Mouse (Mus musculus): ENCODE results near the gene Dnaic2.

Dnaic2 gene

DNA sequence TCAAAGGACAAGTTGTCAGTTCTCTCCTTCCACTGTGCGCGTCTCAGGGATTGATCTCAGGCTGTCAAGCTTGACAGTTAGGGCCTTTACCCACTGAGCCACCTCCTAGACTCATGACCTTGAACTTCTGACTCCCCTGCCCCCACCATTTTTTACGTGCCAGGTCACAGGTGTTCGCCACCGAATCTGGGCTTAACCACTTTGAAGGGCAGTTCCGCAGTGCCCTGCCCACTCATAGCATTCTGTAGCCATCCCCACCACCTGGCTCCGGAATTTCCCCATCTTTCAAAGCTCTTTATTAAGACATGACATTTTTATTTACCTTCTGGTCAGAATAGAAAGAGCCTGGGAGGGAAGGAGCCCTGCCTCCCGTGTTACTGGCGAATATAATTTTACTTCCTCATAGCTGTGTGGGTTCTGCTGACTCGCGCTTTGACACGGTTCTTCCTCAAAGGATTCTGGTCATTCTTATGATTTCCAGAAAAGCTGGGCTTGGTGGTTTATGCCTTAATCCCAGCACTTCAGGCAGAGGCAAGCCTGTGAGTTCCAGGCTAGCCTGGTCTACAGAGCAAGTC lies 20.4 kb downstream of the Dnaic2 start:
- no peak for DNase-seq (ENCODE audit: low spot score in 2 of 2)

DNA sequence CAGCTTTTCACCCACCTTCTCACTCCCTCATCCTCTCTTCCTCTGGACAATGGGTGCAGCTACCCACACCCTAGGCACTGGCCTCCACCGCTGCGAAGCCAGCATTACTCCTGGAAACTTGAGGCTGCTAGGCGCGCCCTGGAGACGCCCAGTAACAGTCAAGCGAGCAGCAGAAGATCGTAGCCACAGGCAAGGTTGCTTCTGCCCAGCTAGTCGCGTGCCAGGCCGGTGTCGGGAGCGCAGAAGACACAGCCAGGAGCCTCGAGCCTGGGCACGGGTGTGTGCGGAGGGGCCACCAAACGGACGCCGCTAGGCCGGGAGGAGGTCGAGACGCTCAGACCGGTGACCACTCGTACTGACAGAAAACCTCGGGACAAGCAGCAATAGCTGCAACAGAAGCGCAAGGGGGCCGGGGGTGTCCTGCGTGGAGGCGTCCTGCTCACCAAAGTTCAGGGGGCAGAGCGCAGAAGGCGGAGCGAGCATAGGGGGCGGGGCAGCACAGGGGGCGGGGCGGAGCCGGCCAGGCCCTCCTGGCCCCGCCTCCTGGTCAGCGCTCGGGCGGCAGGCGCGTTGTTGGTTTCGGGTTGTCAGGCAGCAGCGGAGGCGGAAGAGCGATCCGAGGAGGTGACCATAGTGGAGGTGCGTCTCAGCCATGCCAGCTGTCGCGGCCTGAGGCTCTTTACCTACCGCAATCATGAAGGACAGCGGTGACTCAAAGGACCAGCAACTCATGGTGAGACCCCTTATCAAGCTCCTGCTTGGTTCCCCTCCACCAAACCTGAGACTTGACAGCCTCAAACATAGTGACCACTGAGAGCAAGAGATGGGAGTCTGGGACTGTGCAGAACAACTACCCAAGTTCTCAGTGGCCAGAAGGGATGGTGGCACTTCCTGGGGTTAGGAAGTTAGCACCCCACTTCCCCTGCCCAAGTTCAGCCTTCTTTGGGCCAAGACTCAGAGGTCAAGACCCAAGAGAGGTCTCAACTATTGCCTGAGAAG lies 37.9 kb downstream of the Dnaic2 start, which contains the start of gene Kif19a:
Kif19a (plus strand) TSS at position 569 of the 999 bp plus-strand sequence.
- DNase-seq (ENCODE audit: low spot score in 2 of 2) = peak; percentile 52 to 53

DNA sequence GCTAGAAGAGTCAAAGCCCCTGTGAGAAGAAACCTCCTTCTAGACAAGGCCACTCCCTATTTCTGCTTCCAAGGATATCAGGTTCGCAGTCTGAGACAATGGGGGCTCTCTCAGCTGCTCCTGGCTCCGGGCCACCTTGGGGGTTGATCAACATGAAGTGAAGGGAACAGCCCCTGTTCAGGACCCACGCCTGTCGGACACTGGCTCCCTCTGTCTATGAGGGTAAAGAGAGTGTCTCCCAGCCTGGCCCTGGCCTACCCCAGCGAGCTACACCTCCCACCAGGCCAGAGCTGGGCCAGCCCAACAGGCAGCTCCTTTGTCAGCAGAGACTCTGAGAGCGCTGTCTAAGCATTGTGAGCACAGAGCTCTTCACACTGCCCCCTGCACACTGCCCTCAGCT lies 42.7 kb downstream of the Dnaic2 start:
- no peak for DNase-seq (ENCODE audit: low spot score in 2 of 2)

DNA sequence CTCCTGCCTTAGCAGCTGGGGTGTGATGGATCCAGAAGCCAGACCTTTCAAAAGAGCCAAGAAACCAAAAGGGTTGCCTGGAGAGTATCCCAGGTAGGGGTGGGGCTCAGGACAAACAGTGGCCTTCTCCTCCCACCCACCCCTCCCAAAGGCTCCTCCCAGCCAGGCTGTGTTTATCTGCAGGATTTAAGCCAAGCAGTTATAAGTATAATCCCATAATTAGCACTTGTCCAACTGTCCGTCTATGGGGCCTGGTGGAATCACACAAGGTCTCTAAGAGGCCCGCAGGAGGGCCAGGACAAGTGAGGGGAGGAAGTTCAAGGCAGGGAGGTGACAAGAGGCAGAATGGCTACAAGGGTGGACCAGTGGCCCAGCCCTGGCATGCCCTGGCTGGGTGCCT lies 44.7 kb downstream of the Dnaic2 start:
- DNase-seq (ENCODE audit: low spot score in 2 of 2) = no peak

DNA sequence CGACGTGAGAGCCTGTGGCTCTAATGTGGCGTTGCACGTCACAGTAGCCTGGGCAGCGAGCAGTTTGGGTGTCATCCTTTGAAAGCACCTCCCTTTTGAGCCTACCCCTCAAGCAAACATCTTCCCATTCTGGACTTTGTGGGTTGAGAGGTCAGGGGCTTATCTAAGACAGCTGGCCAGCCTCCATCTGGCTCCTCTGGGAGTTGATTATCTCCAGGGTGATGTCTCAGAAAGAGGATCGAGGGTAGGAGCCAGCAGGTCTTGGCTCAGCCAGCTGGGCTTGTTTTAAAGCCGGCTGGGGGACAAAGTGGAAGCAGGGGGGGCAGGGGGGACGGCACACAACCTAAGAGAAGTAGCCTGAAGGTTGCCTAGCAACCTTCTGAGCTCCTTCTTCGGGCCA lies 52.9 kb downstream of the Dnaic2 start:
- DNase-seq (ENCODE audit: low spot score in 2 of 2) = no peak

DNA sequence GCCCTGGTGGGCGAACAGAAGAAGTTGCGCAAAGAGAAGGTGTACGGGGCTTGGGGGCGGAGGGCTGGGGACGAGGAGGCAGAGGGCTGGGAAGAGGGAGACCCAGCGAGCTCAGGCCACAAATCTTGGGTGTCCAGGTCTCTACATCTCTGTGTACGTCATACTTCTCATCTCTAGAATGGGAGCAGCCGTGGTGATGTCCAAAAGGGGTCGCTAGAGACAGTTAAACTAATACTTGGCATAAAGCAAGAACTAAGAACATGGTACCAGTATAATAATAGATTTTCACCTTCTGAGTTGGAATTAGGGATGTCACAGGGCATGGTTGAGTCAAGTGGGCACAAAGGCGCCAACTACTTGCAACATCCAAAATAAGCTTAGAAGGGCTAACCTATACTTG lies 58.7 kb downstream of the Dnaic2 start:
- no peak for DNase-seq (ENCODE audit: low spot score in 2 of 2)

DNA sequence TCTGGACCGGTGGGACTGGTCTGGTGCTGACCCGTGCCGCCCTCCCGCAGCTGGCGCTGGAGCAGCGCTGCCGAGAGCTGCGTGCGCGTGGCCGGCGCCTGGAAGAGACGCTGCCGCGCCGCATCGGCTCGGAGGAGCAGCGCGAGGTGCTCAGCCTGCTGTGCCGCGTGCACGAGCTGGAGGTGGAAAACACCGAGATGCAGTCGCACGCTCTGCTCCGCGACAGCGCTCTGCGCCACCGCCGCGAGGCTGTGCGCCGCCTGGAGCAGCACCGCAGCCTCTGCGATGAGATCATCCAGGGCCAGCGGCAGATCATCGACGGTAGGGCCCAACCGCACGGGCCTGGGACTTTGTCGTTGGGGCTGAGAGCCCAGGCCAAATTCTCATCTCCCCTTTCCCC lies 59.1 kb downstream of the Dnaic2 start:
- no peak for DNase-seq (ENCODE audit: low spot score in 2 of 2)

DNA sequence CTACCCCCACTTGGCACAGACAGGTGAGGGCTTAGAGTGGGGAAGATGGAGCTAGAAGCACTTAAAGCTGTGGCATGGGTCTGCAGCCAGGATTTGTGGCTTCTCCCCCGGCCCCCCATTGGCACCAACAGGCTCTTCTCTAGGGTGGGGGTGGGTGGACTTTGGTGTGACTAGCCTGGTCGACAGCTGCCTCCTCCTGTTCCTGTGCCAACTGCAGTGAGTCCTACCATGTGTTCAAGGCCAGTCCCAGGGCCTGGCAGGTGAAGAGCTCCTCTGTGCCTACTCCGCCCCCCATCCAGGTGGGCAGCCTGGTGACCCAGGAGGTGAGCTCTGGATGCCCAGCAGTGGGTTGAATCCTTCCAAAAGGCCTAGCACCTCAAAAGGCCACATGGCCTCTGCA lies 60.4 kb downstream of the Dnaic2 start:
- DNase-seq (ENCODE audit: low spot score in 2 of 2) = no peak

DNA sequence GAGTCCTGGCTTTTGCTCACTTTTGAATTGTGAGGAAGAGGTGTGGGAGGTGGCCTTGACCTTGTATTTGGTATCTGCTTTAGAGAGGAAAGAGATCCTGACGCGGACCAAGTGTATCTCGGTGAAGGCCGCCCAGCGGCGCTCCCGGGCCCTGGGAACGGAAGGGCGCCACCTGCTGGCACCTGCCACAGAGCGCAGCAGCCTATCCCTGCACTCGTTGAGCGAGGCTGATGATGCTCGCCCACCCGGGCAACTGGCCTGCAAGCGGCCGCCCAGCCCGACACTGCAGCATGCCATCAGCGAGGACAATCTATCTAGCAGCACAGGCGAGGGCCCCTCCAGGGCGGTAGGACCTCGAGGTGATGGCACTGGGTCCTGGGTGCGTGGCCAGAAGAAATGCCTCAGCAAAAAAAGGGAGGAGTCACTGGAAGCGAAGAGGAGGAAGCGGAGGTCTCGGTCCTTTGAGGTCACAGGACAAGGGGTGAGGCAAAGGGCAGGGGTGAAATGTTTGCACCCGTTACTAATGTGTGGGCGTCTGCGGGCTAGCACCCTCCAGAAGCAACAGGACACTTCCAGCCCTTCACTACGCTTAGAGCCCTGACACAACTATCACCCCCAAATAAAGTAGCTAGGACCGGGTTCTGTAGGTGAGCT lies 62.0 kb downstream of the Dnaic2 start:
- peak; percentile 62 to 66 for DNase-seq (ENCODE audit: low spot score in 2 of 2)

DNA sequence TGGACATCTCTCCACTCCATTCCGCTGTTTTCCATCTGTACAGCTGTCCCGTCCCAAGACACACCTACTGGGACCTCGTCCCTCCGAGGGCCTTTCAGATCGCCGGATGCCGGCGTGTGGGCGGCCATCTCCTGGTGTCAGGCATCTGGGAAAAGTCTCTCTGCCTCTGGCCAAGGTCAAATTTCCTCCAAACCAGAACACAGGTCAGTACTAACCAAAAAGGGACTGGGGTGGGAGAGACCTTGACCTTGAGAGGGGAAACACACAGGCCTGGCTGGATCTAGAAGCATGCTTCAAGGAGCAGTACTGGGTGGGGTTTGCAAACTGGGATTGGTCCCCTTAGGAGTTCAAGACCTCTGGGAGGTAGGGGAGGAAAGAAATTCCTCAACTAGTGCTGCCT lies 62.5 kb downstream of the Dnaic2 start:
- no peak for DNase-seq (ENCODE audit: low spot score in 2 of 2)

DNA sequence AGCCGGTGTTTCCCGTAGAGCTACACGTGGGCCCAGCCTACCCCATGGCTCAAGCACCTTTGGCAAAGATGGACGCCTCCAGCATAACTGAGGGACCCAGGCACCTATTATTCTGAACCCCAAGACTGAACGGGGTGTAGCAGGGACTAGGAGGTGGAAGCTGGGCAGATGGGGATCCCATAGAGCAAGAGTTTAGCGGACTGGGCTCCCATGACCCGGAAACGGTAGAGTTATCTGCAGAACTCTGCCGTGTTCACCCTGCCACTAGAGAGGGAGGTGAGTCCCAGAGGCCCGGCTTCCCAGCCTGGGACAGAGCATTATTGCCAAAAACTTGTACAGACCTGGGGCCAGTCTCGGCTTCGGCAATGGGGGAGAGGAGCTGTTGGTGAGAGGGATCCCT lies 63.0 kb downstream of the Dnaic2 start:
- DNase-seq (ENCODE audit: low spot score in 2 of 2) = no peak

DNA sequence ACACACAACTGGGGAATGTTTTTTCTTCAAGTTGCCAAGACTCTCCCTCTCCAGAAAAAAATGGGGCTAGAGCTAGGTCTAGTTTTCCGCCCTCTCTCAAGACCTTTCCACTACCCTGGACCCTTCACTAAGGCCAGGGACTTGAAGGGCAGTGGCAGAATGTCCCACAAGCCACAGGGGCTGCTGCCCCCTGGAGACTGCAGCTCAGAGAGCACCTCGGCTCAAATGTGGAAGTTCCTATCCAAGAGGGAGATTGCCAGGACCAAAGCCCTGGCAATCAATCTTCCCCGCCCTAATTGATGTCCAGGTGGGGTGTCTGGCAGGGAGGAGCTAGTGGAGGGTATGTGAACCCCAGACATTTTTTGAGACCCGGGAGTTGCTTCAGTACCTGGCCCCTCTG lies 63.6 kb downstream of the Dnaic2 start:
- no peak for DNase-seq (ENCODE audit: low spot score in 2 of 2)

DNA sequence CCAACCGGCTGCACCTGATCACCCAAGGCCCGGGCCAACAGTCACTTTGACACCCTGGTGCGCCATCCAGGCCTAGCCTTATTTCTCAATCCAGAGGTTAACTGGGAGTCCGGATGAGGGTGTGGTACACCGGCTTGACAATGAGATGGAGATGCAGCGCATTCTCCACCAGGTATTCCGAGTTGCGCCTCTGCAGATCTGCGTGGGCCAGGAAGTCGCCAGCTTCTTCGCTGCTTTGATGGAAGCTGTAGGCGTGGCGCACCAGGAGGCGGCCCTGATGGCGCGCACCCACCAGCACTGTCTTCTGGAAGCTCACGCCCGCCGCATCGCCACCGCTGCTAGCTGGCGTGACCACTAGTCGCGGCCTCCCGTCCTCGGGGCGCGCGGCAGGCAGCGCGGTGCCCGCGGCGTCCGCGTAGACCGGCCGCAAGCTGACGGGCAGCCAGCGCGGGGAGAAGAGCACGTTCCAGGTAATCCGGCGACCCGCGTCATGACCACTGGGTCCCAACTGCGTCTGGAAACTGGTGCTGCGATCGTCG lies 64.2 kb downstream of the Dnaic2 start:
- no peak for DNase-seq (ENCODE audit: low spot score in 2 of 2)

DNA sequence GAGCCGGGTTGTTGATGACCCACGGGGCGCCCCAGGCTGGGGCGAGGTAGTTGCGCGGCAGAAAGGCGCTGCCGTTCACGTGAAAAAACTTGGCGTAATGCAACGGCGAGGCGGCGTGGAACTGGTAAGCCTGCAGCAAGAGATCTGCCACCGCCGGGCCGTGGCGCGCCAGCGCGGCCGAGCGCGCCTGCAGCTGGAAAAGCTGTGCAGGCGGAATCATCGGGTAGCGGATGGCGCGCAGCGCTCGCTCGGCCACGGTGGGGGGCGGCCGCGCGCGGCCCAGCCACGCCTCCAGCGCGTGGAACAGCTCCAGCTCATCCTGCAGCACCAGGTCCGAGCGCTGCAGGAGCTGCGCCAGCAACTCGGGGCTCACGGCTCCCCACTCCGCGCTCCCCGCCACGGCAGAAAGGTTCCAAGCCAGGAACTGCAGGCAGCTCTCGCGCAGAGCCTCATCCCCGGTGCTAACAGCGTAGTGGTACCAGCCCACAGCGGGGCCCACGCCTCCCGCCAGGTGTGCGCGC lies 64.7 kb downstream of the Dnaic2 start:
- no peak for DNase-seq (ENCODE audit: low spot score in 2 of 2)

DNA sequence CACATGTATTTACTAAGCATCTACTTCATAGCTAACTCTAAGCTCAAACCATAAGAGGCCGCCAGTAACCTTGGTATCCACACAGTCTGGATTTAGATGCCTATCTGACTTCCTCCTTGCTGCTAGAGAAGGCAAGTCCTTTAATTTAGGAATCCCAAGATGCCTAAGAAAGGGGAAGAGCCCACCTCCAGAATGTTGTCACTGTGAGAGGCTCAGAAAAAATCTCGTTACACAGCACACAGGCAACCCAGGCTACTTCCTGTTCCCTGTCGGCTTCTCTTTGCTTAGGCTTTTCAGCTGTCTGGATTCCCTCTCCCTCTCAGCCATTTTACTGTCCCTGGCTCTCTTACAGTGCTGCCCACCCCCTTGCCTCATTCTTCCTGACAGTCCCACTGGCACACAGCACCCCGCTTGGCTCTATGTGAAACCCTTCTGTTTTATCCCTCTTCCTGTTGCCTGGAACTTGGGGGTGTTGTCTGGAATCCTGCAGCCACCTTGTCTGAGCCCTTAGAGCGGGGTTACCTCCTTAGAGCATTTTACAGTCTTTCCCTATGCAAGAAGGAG lies 65.8 kb downstream of the Dnaic2 start:
- DNase-seq (ENCODE audit: low spot score in 2 of 2) = no peak

DNA sequence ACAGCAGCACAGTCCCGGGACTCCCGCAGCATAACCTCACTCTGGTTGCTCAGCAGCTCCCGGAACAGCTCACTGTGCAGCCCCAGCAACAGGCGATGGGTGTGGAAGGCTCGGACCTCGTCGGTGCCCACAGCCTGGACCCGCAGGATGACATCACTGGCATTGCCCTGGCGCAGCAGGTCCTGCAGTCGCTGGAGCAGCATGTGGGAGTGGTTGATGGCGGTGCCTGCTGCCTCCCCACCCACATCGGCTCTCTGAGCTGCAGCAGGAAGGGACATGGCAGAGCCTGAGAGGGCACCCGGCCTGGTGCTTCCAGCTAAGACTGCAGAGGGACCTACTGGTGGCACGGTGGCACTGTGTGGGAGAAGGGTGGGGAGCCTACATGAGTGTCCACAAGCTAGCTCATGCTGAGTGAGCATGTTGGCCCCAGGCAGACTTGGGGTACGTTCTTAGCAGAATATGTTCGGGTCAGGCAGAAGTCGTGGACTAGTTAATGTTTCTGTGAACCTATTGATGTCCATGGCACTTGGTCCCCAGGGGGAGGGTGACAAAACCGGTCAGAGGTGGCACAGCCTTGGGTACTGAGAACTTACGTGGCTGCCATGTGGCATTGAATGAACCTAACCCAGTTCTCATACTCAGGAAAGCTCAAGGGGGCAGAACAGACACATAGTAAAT lies 66.8 kb downstream of the Dnaic2 start:
- no peak for DNase-seq (ENCODE audit: low spot score in 2 of 2)

DNA sequence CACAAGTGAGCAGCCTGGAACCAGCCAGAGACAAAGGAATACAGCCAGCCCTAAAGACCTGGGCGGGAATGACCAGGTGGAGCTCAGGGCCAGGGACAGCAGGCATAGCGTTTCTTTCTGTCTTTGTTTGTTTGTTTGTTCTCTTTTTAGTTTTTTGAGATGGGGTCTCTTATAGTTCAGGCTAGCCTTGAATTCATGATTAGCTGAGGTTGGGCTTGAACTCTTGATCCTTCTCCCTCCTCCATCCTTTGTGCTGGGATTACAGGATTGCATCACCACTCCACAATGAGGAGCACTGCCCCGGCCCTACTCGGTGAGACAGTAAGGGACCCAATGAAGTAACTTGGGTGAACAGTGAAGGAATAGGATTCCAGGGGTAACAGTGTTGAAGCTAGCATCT lies 67.5 kb downstream of the Dnaic2 start:
- DNase-seq (ENCODE audit: low spot score in 2 of 2) = no peak

DNA sequence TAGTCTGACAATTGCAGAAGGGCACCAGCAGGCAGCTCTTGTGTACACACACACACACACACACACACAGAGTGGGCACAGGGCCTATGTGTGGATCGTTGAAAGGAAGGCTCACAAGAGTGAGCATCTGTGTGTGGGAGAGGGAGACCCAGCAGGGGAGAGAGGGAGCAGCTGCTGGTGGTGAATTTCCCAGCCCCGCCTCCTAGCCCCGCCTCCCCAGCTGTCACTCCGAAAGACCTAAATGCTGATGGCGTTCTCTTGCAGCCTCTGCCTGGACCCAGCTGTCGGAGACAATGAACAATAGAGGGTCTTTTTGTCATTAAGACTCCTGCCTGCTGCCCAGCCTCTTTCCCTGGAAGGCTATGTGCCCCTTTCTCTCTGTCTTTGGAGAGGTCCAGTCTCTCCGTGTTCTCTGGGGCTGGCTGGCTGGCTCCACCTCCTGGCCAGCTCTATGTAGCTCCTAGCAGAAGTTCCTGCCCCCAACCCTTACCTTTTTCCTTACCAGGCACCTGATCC lies 68.1 kb downstream of the Dnaic2 start:
- DNase-seq (ENCODE audit: low spot score in 2 of 2) = peak; percentile 22 to 25

DNA sequence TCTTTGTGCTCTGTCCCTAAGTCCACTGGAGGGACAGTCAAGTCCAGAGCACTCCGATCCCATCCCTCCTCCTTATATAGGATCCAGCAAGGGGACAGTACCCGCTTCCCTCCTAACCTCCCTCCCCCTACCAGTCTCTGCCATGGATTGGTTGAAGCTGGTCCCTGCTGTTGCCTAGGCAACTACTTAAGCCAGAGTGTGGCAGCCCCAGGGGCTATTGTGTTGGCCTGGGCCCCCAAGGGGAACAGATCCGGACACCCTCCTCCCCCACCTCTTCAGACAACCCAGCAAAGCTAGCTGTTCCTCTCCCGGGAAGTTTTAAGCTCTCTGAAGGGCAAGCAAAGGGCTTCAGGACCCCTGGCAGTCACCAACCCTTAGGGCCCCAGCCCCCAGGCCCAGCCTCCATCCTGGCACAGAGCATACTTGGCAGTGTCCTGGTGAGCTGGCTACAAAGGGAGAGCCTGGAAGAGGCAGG lies 68.7 kb downstream of the Dnaic2 start, which contains the start of gene Btbd17:
Btbd17 (minus strand) TSS at position 98 of the 475 bp plus-strand sequence.
- no peak for DNase-seq (ENCODE audit: low spot score in 2 of 2)

DNA sequence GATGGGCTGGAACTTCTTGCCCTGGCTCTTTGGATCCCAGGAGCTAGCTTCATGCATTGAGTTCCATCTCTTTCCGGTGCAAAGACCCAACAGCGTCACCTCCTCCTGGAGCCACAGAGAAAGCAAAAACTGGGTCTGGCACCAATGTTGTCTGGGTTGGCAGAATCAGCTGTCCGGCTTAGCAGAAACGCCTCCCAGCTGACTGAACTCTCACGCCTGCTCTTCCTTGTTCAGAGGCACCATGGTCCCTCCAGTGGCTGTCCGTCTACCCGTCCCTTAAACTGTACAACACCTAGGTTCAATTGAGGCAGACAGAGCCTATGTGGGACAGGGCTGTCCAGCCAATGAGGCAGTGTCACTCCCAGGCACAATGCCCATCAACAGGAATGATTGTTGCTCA lies 70.0 kb downstream of the Dnaic2 start:
- no peak for DNase-seq (ENCODE audit: low spot score in 2 of 2)

DNA sequence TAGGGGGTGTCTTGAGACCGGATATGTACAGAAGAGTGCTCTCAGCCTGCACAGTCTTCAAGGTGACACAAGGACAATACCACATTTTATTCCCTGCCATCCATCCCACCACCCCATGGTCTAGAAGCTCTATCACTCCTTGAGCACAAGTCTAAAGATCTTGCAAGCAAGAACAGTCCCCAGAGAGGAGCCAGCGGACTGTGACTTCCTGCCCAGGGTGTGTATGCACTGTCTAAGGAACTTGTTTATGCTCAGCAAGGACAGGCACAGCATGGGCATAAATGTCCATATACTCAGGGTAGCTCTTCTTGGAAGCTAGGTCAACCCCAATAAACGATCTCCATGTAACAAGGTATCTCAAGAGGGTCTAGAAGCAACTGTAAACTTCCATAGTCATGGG lies 70.8 kb downstream of the Dnaic2 start:
- peak; percentile 62 for DNase-seq (ENCODE audit: low spot score in 2 of 2)
